Mouse (Mus musculus) 416B (cell line): ENCODE results near the gene Tcstv3.
"Not testable (repeated sequence)": the region's sequence is repeated elsewhere in the genome, so short reads cannot be mapped to it uniquely, and the experiment has no call there.

ENCODE experiments used
- DNase-seq: peaks from one replicate; pipeline ENCODE4 v3.0.0; 2011; ENCODE audit warnings: low read depth

Gene Tcstv3

DNA sequence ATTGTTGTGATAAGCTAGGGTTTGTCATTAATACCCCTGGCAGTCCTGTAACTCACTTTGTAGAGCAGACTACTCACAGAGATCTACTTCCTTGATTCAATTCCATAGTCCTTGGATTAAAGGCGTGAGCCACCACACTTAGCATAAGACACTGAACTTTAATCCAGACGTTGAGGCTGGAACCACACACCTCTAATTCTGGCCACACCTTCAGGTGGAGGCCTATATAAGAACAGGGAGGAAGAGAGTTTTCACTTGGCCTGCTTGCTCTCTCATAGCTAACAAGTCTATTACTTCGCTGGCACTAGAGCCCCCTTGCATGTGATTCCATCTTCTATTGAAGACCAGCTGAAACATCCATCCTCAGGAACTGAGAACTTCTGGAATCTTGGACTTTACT lies at the start of gene Tcstv3:
Tcstv3 (plus strand) TSS at position 301 of the 400 bp plus-strand sequence.
- DNase-seq: not testable (repeated sequence)

DNA sequence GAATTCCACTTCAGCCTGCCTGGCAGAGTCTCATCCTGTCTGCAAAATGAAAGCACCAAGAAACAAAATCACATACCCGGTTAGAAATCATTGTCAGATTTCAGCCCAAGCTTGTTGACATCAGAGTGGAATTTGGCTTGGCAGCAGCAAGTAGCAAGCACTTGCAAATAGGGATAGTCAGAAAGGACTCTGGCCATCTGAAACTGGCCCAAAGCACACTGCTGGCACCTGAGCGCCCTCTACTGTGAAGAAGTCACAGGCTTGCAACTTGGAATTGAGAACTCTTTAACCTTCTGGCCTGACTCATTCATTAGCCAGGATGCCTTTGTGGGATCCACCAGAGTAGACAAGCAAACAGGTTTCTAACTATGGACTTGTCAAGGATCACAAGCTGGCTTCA lies 38.8 kb upstream of the Tcstv3 start:
- peak; percentile 9 for DNase-seq

DNA sequence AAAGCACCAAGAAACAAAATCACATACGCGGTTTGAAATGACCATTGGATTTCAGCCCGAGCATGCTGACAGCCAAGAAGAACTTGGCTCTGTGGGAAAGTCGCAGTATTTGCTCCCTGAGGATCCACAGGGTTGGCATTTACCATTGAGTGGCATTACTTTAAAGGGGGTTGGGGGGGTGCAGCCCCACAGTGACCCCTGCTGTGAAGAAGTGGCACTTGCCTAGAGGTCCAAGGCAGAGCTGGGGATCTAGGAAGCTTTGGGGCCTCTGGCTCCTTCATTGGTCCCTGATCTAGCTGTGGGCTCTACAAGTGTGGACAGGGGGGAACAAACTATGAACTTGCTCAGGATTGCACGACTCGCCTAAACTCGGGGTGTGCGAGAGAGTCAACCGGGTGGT lies 37.9 kb upstream of the Tcstv3 start:
- no peak for DNase-seq

DNA sequence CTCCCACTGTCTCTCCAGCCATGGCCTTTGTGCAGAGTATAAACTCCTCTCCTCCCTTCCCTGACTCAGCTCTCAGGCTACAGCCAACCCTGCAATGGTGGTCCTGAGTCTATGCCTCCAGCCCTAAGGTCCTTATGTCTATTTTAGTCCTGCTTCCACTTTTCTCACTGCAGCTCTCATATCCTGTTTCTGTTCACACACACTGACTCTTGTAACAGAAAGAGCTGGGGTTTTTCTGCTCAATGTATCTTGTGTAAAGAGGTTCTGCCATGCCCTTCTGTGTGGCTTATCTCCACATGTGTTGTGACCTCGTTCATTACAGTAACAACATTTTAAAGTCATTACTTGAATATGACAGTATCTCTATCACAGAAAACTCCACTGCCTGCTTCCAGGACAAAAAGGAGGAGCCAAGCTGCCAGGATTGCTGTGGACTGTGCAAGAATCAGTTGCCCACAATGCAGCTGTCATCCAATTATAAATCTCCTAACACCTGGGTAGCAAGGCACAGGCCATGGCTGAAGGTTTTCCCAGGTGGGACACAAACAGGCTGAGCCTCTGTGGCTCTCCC lies 17.3 kb upstream of the Tcstv3 start:
- DNase-seq: no peak

DNA sequence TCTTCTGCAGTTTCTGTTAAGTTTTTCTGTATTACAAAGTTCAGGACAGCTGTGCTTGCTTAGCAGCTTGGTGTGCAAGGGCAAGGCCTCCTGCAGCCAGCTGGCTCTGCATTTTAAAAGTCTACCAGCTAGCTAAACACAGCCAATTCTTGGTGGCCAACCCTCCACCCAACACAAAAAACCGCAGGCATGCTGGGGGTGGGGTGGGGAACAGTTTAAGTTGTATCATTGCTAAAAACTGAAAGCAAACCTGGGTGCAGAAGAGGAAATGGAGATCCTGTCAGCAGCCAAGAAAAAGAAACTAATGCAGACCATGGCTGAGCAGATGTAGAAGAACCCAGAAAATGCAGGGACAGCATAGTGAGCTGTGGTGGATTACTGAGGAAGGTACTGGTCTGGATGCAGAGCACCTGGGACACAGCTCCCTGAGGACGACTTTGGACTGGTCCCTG lies 16.7 kb upstream of the Tcstv3 start, which contains the start of gene BC147527:
BC147527 (plus strand) TSS at position 402 of the 452 bp plus-strand sequence.
- DNase-seq: peak; percentile 8

DNA sequence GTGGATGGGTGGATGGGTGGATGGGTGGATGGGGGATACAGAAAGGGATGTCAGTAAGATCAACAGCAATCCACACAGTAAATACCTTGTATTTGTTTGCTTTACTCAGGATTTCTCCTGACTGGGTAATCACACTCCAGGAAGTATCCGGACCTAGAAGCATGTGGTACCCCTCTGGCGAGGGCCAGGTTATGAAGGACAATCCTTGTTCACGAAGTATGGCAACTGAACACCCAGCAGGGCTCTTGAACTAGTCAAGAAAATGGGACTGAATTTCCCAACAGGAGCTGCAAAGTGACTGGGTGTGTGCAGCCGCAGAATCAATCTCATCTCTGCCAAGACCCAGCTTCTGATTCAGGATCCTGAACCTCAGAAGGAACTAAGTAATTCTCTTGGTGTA lies 15.8 kb upstream of the Tcstv3 start:
- DNase-seq: no peak

DNA sequence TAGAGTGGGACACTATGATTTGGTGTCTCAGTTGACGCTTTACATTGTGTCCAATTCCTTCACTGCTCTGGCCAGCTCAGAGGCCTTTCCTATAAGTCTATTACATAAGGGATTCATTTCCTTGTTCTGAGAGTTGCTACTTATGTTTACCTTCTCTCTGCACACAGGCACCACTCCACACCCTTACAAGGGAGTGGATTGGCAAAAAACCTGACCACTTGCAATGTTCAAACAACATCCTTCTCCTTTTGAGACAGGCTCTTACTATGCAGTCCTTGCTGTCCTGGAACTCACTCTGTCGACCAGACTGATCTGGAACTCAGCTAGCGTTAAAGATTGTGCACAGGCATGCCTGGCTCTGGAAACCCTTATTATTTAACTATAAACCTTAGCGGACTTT lies 5.9 kb upstream of the Tcstv3 start:
- DNase-seq: no peak

DNA sequence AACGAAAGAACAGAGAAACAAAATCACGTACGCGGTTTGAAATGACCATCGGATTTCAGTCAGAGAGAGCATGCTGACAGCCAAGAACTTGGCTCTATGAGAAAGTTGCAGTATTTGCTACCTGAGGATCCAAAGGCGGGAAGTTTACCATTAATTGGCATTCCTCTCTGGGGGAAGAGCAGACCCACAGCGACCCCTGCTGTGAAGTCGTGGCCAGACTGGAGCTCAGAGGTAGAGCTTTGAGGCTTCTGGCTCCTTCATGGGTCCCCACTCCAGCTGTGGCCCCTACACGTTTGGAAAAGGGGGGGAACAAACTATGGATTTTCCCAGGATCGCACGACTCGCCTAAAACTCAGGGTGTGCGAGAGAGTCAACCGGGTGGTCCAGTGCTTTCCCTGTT lies 3.1 kb upstream of the Tcstv3 start:
- peak; percentile 38 for DNase-seq

DNA sequence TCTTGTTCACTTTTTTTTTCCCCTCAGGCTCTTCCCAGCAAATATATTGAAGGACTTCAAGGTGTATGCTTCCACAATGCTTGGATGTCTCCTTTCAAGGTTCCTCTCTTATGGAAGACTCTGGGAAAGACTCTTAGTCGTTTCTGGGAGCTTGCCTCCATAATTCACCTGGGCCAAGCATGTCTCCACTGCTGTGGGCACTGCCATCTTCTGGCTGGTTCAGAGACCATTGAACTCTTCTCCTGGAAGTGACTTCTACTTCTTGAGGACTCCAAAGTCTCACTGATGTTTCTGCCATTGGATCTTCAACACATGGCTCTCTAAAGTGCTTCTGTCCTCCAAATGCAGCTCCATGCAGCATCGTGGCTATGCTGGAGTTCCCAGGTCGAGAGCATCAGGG lies 3.5 kb downstream of the Tcstv3 start:
- no peak for DNase-seq

DNA sequence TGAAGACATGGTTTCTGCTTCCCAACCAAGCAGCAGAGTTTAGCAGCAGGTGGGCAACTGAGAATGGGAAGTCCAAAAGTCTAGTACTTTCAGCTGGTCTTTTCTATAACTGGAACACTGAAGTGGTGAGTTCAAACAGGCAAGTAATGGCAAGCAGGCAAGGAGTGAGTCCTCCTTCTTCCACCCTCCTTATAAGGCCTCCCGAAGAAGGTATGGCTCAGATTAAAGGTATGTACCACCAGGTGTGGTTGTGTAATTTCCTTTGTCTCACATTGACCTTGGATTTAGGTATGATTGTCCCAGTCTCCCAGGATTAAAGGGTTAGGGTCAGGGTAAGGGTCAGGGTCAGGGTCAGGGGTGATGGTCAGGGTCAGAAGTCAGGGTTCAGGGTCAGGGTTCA lies 4.0 kb downstream of the Tcstv3 start:
- DNase-seq: peak; percentile 9
